In the genomic region with DNA sequence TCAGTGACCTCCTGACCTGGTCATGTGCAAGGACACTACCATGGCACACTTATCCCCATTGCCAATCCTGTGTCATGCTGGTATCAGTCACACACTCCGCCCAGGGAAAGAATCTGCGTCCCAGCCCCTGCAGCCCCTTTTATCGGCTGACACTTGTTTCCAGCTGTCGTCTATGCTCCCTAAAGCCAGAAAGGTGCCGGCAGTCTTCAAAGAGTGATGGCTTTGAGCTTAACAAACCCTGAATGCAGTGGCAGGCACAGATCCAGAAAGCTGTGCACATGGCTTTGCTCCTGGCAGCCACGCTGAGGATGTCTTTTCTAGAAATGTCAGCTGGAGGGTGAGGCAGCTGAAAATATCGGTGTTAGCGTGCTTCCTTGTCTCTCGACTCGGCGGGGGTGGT, we compare ENCODE assay signal across 10 mouse cellular contexts.
A peak's percentile ranks its signal among the peaks of the same experiment; 100 is the strongest.
DNase-seq lines count a peak whose midpoint lies in the region; ATAC-seq and TF ChIP-seq lines count a peak whose summit lies in the region.
"Had no signal": no experiment of that assay in that cellular context is flagged by ENCODE, and none has a peak within 500 bp of the region (broad histone marks: within the 10 kb centered on the region; RNA-seq: fewer than 3 reads in every experiment).

No protein-coding gene starts in this region.

- WGBS in hindbrain, embryonic 16.5 days: 26% methylated on average over 11 of the region's 11 CpGs
- 62% methylated on average over 11 of the region's 11 CpGs for WGBS in hindbrain, embryonic 11.5 days
- WGBS in thymus, adult 2 months: 35% methylated on average over 11 of the region's 11 CpGs

- no peak overlapping the region for H3K27ac ChIP-seq in hindbrain, embryonic 16.5 days (ENCODE audit: low read depth, low read length)
- no peak overlapping the region for H3K27ac ChIP-seq in hindbrain, embryonic 11.5 days (ENCODE audit: low read depth, low read length)
- H3K27ac ChIP-seq in thymus, adult 2 months (ENCODE audit: control insufficient read depth, insufficient read depth, low read length): no peak overlapping the region

- H3K36me3 ChIP-seq in hindbrain, embryonic 16.5 days (ENCODE audit: control insufficient read depth, insufficient read depth, low read length): no peaks in the 10 kb centered on the region
- no peaks in the 10 kb centered on the region for H3K36me3 ChIP-seq in hindbrain, embryonic 11.5 days (ENCODE audit: control insufficient read depth, insufficient read depth, low read length)
- no peaks in the 10 kb centered on the region for H3K36me3 ChIP-seq in thymus, adult 2 months (ENCODE audit: control insufficient read depth, insufficient read depth, low read length)

- H3K4me2 ChIP-seq in hindbrain, embryonic 16.5 days (ENCODE audit: low read length): no peak overlapping the region
- H3K4me2 ChIP-seq in hindbrain, embryonic 11.5 days (replicated peaks; ENCODE audit: low read depth, low read length): no peak overlapping the region

- no peak overlapping the region for H3K4me3 ChIP-seq in hindbrain, embryonic 16.5 days (ENCODE audit: low read length)
- H3K4me3 ChIP-seq in hindbrain, embryonic 11.5 days (ENCODE audit: low read depth, low read length): no peak overlapping the region
- H3K4me3 ChIP-seq in thymus, adult 2 months (ENCODE audit: control insufficient read depth, insufficient read depth, low read length): no peak overlapping the region
- H3K4me3 ChIP-seq: megakaryocyte, embryonic 14.5 days had no signal

- no peaks in the 10 kb centered on the region for H3K27me3 ChIP-seq in hindbrain, embryonic 16.5 days (replicated peaks; ENCODE audit: control insufficient read depth, insufficient read depth, low read length)
- H3K27me3 ChIP-seq in hindbrain, embryonic 11.5 days (ENCODE audit: control insufficient read depth, insufficient read depth, low read length): no peaks in the 10 kb centered on the region
- no peaks in the 10 kb centered on the region for H3K27me3 ChIP-seq in thymus, adult 2 months (ENCODE audit: control insufficient read depth, insufficient read depth, low read length)
- H3K27me3 ChIP-seq: megakaryocyte, embryonic 14.5 days had no signal

- peak overlapping the region; percentile 41; the same call in 1 of the 2 replicates for H3K9ac ChIP-seq in hindbrain, embryonic 16.5 days (ENCODE audit: low read depth, low read length)
- H3K9ac ChIP-seq in hindbrain, embryonic 11.5 days (ENCODE audit: low read depth, low read length): no peak overlapping the region

- TF ChIP-seq POLR2A in thymus, adult 2 months (IDR thresholded peaks at IDR 0.05; ENCODE audit: control insufficient read depth, extremely low read depth, insufficient read depth, low read length, poor library complexity): no peak

- DNase-seq in adrenal gland, adult (ENCODE audit: inconsistent age in 2 of 2, low spot score in 1 of 2): peak; percentile 63 to 78
- DNase-seq in adrenal gland, adult 18-20 months (ENCODE audit: low spot score in 2 of 2): no peak
- no peak for DNase-seq in hindbrain, embryonic 11.5 days (ENCODE audit: low spot score)
- DNase-seq in thymus, postnatal 0 days (ENCODE audit: low spot score): peak; percentile 36
- DNase-seq in thymus, adult 2 months: no peak
- peak; percentile 46 for DNase-seq in thymus, postnatal 4 days
- DNase-seq in spleen, adult 12 weeks (ENCODE audit: low spot score): no peak
- DNase-seq: cerebellum, adult 18-20 months had no signal

- no peak for TF ChIP-seq CTCF in thymus, adult 2 months (IDR thresholded peaks at IDR 0.05; ENCODE audit: borderline replicate concordance, control insufficient read depth, extremely low read depth, insufficient read depth, low read length, poor library complexity)

- H3K4me1 ChIP-seq in hindbrain, embryonic 16.5 days (ENCODE audit: control insufficient read depth, insufficient read depth, low read depth, low read length): peaks cover 27% of the 10 kb centered on the region
- no peaks in the 10 kb centered on the region for H3K4me1 ChIP-seq in hindbrain, embryonic 11.5 days (replicated peaks; ENCODE audit: control insufficient read depth, insufficient read depth, low read length)
- peaks cover 24% of the 10 kb centered on the region for H3K4me1 ChIP-seq in thymus, adult 2 months (replicated peaks; ENCODE audit: control insufficient read depth, insufficient read depth, low read length)

- ATAC-seq in hindbrain, embryonic 16.5 days: no peak
- ATAC-seq in hindbrain, embryonic 11.5 days (ENCODE audit: low FRiP score): no peak

- H3K9me3 ChIP-seq in hindbrain, embryonic 16.5 days (ENCODE audit: control insufficient read depth, low read length): no peaks in the 10 kb centered on the region
- H3K9me3 ChIP-seq in hindbrain, embryonic 11.5 days (ENCODE audit: control insufficient read depth, low read length): no peaks in the 10 kb centered on the region

Comparison
In these comparisons a context has a peak if more than half of its experiments do, and no peak if none do; other contexts are left out.
1. DNase-seq: peak in adrenal gland, adult (2 of 2), thymus, postnatal 0 days (single experiment) and thymus, postnatal 4 days (single experiment); none in adrenal gland, adult 18-20 months (0 of 2), hindbrain, embryonic 11.5 days (single experiment), thymus, adult 2 months (single experiment) and spleen, adult 12 weeks (single experiment).